Mouse (Mus musculus) kidney, postnatal 0 days (tissue): Measurements from ENCODE around the gene Gm3012. TPM values are rescaled to one million over a fixed set of nuclear protein-coding genes. Genes with fewer than 3 reads are reported as not detected.
"Not testable (repeated sequence)": the region's sequence is repeated elsewhere in the genome, so short reads cannot be mapped to it uniquely, and the experiment has no call there.

Source experiments
- ATAC-seq: fragments of 200-750 bp; cut with Nextera tagmentation; replicated peaks from 2 replicates; pipeline ENCODE4 v1.8.0; 2017; ENCODE audit warnings: low read depth, moderate number of reproducible peaks, moderate TSS enrichment, moderate library complexity; ENCODE audit not compliant: low FRiP score
- DNase-seq: peaks from one replicate; pipeline ENCODE4 v3.0.0-alpha.2; 2016; ENCODE audit warnings: low spot score
- H3K27ac ChIP-seq: fragments of 300-500 bp; sonication (generic); 2 replicates; pipeline ENCODE4 v1.5.1; 2014; ENCODE audit warnings: mild to moderate bottlenecking
- H3K27me3 ChIP-seq: fragments of 300-500 bp; sonication (generic); 2 replicates; pipeline ENCODE4 v1.6.1; 2014; ENCODE audit warnings: low read length, mixed read lengths; ENCODE audit not compliant: insufficient read depth
- H3K36me3 ChIP-seq: fragments of 300-500 bp; sonication (generic); 2 replicates; pipeline ENCODE4 v1.6.1; 2014; ENCODE audit warnings: low read length, mixed read lengths; ENCODE audit not compliant: insufficient read depth
- H3K4me1 ChIP-seq: fragments of 300-500 bp; sonication (generic); replicated peaks from 2 replicates; pipeline ENCODE4 v1.6.1; 2014; ENCODE audit warnings: antibody characterized with exemption, low read length, mixed read lengths; ENCODE audit not compliant: insufficient read depth
- H3K4me2 ChIP-seq: fragments of 300-500 bp; sonication (generic); 2 replicates; pipeline ENCODE4 v1.6.1; 2014; ENCODE audit warnings: mild to moderate bottlenecking, low read length, moderate library complexity, mixed read lengths
- H3K4me3 ChIP-seq: fragments of 300-500 bp; sonication (generic); replicated peaks from 2 replicates; pipeline ENCODE4 v1.5.1; 2014; ENCODE audit warnings: low read depth, low read length
- H3K9ac ChIP-seq: fragments of 300-500 bp; sonication (generic); 2 replicates; pipeline ENCODE4 v1.6.1; 2014; ENCODE audit warnings: low read depth, low read length
- H3K9me3 ChIP-seq: fragments of 300-500 bp; sonication (generic); replicated peaks from 2 replicates; pipeline ENCODE4 v1.6.1; 2016; ENCODE audit warnings: low read length, inconsistent platforms, mixed read lengths
- WGBS: fragments of 180-500 bp; shearing (Covaris S2); extraction: QIAGEN DNeasy Blood & Tissue Kit; methylation state at CpG from one replicate; pipeline ENCODE4 v1.1.7; 2014; 5-methylcytosine and 5-hydroxymethylcytosine counted together
- polyA plus RNA-seq: library from polyadenylated mRNA; unstranded; fragments of >200 nt; fragmentation: Nextera tagmentation; extraction: Ambion mirVana; gene quantifications from 2 replicates; pipeline ENCODE4 v1.2.1, GENCODE M21; 2015

The Gm3012 gene
- not detected in 2 replicates for polyA plus RNA-seq

- H3K4me3 ChIP-seq, H3K4me2 ChIP-seq, H3K36me3 ChIP-seq, H3K27ac ChIP-seq, H3K4me1 ChIP-seq, ATAC-seq, H3K9ac ChIP-seq, DNase-seq, H3K9me3 ChIP-seq, H3K27me3 ChIP-seq: not testable (repeated sequence)
- WGBS, result no CpG with 5 or more reads among the region's 2 CpGs
These were observed at the start of gene Gm3012 for GRCm38 (mm10) chr14:3634212-3634611. Gm3012 (plus strand) TSS chr14:3634512.

GRCm38 (mm10) chr14:3651730-3652129 is 17.4 kb downstream of the Gm3012 start, which contains the start of gene Gm3020:
Gm3020 (plus strand) TSS chr14:3652030.
- not testable (repeated sequence) for ATAC-seq, H3K4me2 ChIP-seq, H3K4me1 ChIP-seq, H3K27me3 ChIP-seq, H3K36me3 ChIP-seq, H3K27ac ChIP-seq, DNase-seq, H3K4me3 ChIP-seq, H3K9me3 ChIP-seq, H3K9ac ChIP-seq
- no CpG with 5 or more reads among the region's 32 CpGs for WGBS

DNA sequence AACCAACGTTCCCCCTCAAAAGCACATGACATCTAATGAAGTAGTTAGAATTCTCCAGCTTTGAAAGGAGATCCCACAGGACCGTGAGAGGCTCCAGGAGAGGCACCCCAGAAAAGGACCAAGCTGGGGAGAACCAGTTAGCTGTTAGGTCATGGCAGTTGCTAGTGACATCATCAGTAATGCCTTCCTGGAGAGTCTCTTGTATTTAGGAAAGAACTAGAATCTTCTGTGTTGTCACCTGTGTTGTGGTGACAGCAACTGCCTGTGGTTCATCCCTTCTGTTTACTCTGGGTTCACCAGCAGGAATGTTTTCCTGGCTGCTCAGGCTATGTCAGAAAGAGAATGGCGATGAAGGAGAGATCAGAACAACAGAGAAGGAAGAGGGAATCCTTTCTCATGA is 54.2 kb downstream of the Gm3012 start, which contains the start of gene Gm3043:
Gm3043 (plus strand) TSS at position 301 of the 400 bp plus-strand sequence.
- not testable (repeated sequence) for H3K4me1 ChIP-seq, H3K9me3 ChIP-seq, H3K36me3 ChIP-seq, H3K4me2 ChIP-seq, H3K4me3 ChIP-seq, ATAC-seq, H3K9ac ChIP-seq, H3K27me3 ChIP-seq, H3K27ac ChIP-seq, DNase-seq
- WGBS, result no CpG with 5 or more reads among the region's 3 CpGs

Other genes starting within 250 kb of the Gm3012 start
- not detected in 2 replicates for gene Gm10413, start 239.4 kb upstream of the Gm3012 start, polyA plus RNA-seq
- gene Gm10409, start 221.9 kb upstream of the Gm3012 start, polyA plus RNA-seq, result 0.47 and 0.49 TPM in 2 replicates
- 0.09 TPM in 2 replicates for gene Gm3005, start 206.4 kb upstream of the Gm3012 start, polyA plus RNA-seq
- not detected in 2 replicates for gene Gm10408, start 185.1 kb upstream of the Gm3012 start, polyA plus RNA-seq
- 0.47 and 0.49 TPM in 2 replicates for gene Gm3020, start 17.5 kb downstream of the Gm3012 start, polyA plus RNA-seq
- not detected in 2 replicates for gene Gm3043, start 54.3 kb downstream of the Gm3012 start, polyA plus RNA-seq
- not detected in 2 replicates for gene Gm3002, start 175.6 kb downstream of the Gm3012 start, polyA plus RNA-seq
- gene Gm3033, start 211.7 kb downstream of the Gm3012 start, polyA plus RNA-seq, result not detected in 2 replicates
- gene Gm2916, start 249.7 kb downstream of the Gm3012 start, polyA plus RNA-seq, result 0.09 TPM in 1 of 2 replicates, not detected in the other